Mouse (Mus musculus) testis, adult 2 months (tissue): Measurements from ENCODE around the gene Ncln.

Experiments
- CTCF ChIP-seq: fragments of 200-500 bp; IDR thresholded peaks from 2 replicates; pipeline ENCODE4 v1.5.1; 2012; ENCODE audit warnings: low read depth, mild to moderate bottlenecking, inconsistent platforms, low read length, moderate library complexity; ENCODE audit not compliant: control insufficient read depth, insufficient read depth, insufficient replicate concordance
- POLR2A ChIP-seq: fragments of 200-500 bp; IDR thresholded peaks from 2 replicates; pipeline ENCODE4 v1.6.1; 2012; ENCODE audit warnings: low read depth, mild to moderate bottlenecking, inconsistent platforms, low read length, moderate library complexity; ENCODE audit not compliant: control insufficient read depth

- TF ChIP-seq CTCF, result no peak
- no peak for TF ChIP-seq POLR2A
Measured at GRCm38 (mm10) chr10:81525017-81525694, 29.0 kb upstream of the Ncln start.
